Mouse (Mus musculus) small intestine, adult 2 months (tissue): ENCODE measurements around the gene Dpt.

Experiments
- CTCF ChIP-seq: fragments of 200-500 bp; IDR thresholded peaks from 2 replicates; pipeline ENCODE4 v1.5.1; 2012; ENCODE audit warnings: low read depth, mild to moderate bottlenecking, control low read depth, inconsistent platforms, low read length, moderate library complexity, mixed read lengths; ENCODE audit not compliant: insufficient replicate concordance, insufficient read length; ENCODE audit errors: extremely low read depth
- POLR2A ChIP-seq: fragments of 200-500 bp; IDR thresholded peaks from 2 replicates; pipeline ENCODE4 v1.6.1; 2012; ENCODE audit warnings: low read depth, mild to moderate bottlenecking, control low read depth, inconsistent platforms, low read length, moderate library complexity

GRCm38 (mm10) chr1:164762276-164762675, 34.2 kb upstream of the Dpt start:
- TF ChIP-seq POLR2A (no peak), CTCF (peak; percentile 65; the same call in 1 of the 2 replicates)
